Mouse (Mus musculus): ENCODE results near the gene Pts.

Pts gene

GRCm38 (mm10) chr9:50491531-50492045 lies 36.9 kb downstream of the Pts start:
- DNase-seq (ENCODE audit: low read depth, low spot score) = no peak

GRCm38 (mm10) chr9:50490836-50491235 lies 37.7 kb downstream of the Pts start:
- DNase-seq (ENCODE audit: low read depth, low spot score) = no peak

- no peak for DNase-seq (ENCODE audit: low read depth, low spot score)
Measured at GRCm38 (mm10) chr9:50485521-50485920, 43.0 kb downstream of the Pts start.

GRCm38 (mm10) chr9:50482743-50483142 lies 45.8 kb downstream of the Pts start:
- DNase-seq (ENCODE audit: low read depth, low spot score) = no peak

- DNase-seq (ENCODE audit: low read depth, low spot score) = no peak
Measured at GRCm38 (mm10) chr9:50479476-50479875, 49.0 kb downstream of the Pts start.

GRCm38 (mm10) chr9:50478826-50479225 lies 49.7 kb downstream of the Pts start:
- no peak for DNase-seq (ENCODE audit: low read depth, low spot score)

GRCm38 (mm10) chr9:50477270-50477669 lies 51.3 kb downstream of the Pts start:
- no peak for DNase-seq (ENCODE audit: low read depth, low spot score)

- no peak for DNase-seq (ENCODE audit: low read depth, low spot score)
Measured at GRCm38 (mm10) chr9:50476651-50477050, 51.9 kb downstream of the Pts start.

- no peak for DNase-seq (ENCODE audit: low read depth, low spot score)
Measured at GRCm38 (mm10) chr9:50475745-50476144, 52.8 kb downstream of the Pts start.

GRCm38 (mm10) chr9:50475318-50475717 lies 53.2 kb downstream of the Pts start:
- DNase-seq (ENCODE audit: low read depth, low spot score) = no peak
